Mouse (Mus musculus) adrenal gland, adult 2 months (tissue): ENCODE measurements around the gene Ranbp6. TPM values are rescaled to one million over a fixed set of nuclear protein-coding genes. Genes with fewer than 3 reads are reported as not detected.

Experiments
- DNase-seq: peaks from one replicate; pipeline ENCODE4 v3.0.0; 2021
- long read RNA-seq: library from polyadenylated mRNA; stranded (forward); transcript quantifications from one replicate; pipeline ENCODE4 v2.0.0, GENCODE M21; 2021
- polyA plus RNA-seq: library from polyadenylated mRNA; depleted of rRNA; stranded (reverse); fragments of >200 nt; gene quantifications from 2 replicates; pipeline ENCODE4 v1.2.3, GENCODE M21; 2012; rRNA removed
- total RNA-seq, 2 experiments: library from RNA; stranded (reverse); gene quantifications; 2 replicates each; pipeline ENCODE4 v1.2.3; 2021

Gene Ranbp6
- total RNA-seq (10 to 100 TPM; 13.6 to 16.6 TPM), polyA plus RNA-seq (0.32 and 0.76 TPM in 2 replicates)
- long read RNA-seq, full-length matches to known transcripts = 9 of 9 reads
- long read RNA-seq, partial matches to known transcripts = 0 of 9 reads
- long read RNA-seq, other reads (novel, unspliced or antisense) = 0 of 9 reads

- peak; percentile 96 for DNase-seq
Measured at GRCm38 (mm10) chr19:29812581-29813460, at the start of gene Ranbp6. Gene Ranbp6, minus strand, starts transcription at chr19:29812974.

- DNase-seq = no peak
Measured at GRCm38 (mm10) chr19:29860816-29861215, 48.0 kb upstream of the Ranbp6 start.

GRCm38 (mm10) chr19:29857267-29857666 is 44.5 kb upstream of the Ranbp6 start:
- DNase-seq = no peak

DNA sequence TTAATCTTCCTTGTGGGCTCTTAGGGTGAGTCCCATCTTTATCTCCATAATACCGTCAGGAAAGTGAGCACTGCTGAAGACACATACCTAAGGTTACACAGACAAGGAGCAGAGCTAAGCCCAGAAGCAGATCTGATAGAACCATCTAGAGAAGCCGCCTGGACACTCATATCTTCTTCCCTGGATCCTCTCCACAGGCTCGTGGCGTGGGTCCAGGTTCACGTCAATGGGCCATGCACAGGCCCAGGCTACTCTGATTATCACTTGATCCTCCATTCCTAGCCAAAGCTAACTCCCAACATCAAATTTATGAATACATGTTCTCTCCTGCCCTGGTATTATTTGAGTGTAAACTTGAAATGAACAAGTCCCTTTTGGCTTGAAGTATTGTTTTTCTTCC is 40.9 kb upstream of the Ranbp6 start:
- DNase-seq = no peak

DNA sequence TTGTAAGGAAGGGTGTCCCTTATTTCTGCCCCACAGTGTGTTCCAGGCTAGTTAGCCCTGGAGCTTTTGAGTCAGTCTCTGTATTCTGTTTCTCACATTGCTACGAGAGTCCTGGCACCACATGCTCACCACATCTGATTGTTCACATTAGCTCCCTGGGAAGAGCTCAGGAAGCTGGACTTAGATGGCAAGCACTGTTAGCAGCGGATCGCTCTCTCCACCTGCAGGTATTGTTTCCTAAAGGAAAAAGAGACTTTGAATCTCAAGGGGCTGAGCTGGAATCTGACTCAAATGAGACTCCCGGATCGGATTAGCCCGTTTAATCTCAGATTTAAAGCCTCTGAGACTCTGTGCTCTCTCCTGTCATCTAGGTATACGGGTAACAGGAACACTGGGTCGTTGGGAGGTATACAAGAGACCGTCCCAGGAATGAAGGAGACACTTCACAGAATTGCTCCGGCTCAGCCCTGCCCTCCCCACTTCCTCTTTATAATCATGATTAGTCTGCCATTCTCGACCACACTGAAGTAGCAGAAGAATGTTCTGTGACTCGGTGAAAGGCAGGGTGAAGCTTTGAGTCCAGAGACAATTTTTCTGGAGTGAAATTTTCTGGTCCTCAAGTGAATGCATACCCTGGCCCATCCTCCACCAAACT is 38.4 kb upstream of the Ranbp6 start:
- DNase-seq = no peak

DNA sequence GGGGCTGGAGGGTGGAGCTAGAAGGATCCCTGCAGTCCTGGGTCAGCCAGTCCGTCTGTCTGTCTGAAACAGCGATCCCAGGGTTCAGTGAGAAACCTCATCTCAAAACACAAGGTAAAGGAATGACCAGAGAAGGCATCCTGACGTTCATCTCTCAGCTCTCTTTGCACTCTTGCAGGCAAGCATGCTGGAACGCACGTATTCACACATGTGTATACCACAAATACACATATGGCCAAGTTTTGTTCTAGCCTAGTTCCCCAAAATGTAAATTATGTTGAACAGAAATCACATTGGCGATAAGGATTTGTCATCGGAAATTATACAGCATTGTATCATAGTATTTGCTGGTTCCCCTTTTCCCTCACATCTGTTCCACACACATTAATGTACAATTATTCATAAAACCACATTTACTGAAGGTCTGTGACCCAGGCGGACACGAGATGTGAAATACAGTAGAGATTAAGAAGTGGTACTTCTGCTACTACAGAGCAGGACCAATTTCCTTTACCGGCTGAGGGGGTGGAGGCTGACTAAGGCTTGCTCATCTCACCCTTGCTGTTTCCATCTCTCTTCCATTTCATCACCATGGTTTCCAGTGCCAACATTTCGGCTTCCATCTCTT is 37.3 kb upstream of the Ranbp6 start:
- DNase-seq = no peak

- no peak for DNase-seq
Measured at GRCm38 (mm10) chr19:29844036-29844661, 31.4 kb upstream of the Ranbp6 start.

- no peak for DNase-seq
Measured at GRCm38 (mm10) chr19:29843641-29844035, 30.9 kb upstream of the Ranbp6 start.

GRCm38 (mm10) chr19:29842973-29843372 is 30.2 kb upstream of the Ranbp6 start:
- no peak for DNase-seq

DNA sequence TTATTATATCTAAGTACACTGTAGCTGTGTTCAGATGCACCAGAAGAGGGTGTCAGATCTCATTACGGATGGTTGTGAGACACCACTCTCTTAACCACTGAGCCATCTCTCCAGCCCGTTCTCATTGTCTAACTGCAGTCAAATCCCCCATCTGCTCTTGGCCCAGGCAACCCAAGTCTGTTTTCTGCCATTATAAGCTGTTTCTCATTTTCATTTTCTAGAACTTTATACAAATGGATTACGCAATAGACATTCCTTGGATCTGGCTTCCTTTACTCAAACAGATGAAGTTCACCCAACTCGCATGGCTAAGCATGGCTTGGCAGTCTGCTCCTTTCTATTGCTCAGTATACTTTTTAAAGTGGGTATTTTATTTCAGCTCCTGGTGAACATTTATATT is 27.9 kb upstream of the Ranbp6 start:
- DNase-seq = no peak

- DNase-seq = peak; percentile 52
Measured at GRCm38 (mm10) chr19:29838636-29839135, 25.9 kb upstream of the Ranbp6 start.

GRCm38 (mm10) chr19:29838171-29838570 is 25.4 kb upstream of the Ranbp6 start:
- DNase-seq = no peak

- DNase-seq = no peak
Measured at GRCm38 (mm10) chr19:29835364-29836034, 22.7 kb upstream of the Ranbp6 start.

DNA sequence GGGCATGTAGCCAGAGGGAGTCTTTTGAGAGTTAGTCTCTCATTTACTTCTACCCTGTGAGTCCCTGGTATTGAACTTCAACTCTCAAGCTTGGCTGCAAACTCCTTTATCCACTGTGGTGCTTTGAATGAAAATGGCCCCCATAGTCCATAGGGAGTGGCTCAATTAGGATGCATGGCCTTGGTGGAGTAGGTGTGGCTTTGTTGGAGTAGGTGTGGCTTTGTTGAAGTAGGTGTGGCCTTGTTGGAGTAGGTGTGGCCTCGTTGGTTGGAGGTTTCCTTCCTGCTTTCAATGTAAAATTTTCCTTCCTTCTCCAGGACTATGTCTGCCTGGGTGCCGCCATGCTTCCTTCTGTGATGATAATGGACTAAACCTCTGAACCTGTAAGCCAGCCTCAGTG is 18.1 kb upstream of the Ranbp6 start:
- no peak for DNase-seq

GRCm38 (mm10) chr19:29828558-29828957 is 15.8 kb upstream of the Ranbp6 start:
- no peak for DNase-seq

GRCm38 (mm10) chr19:29826686-29827085 is 13.9 kb upstream of the Ranbp6 start:
- DNase-seq = no peak

DNA sequence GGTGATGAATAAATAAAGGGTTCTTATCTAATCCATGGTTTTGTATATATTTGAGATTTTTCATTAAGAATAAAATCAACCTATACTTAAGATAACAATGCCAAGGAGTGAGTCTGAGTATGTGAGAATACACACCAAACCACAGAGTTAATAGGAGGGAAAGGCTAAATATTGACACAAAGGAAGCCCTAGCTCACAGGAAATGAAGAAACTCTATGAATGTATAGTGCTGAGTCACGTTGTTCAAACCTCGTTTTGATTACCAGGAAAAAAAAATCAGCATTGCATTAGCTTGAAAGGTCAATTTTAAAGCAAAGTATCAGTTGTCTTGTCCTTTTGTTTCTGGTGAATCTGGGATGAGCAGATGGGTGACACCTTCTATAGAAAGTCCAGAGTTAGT is 12.2 kb upstream of the Ranbp6 start:
- DNase-seq = no peak

GRCm38 (mm10) chr19:29824034-29824700 is 11.4 kb upstream of the Ranbp6 start:
- DNase-seq = peak; percentile 64

DNA sequence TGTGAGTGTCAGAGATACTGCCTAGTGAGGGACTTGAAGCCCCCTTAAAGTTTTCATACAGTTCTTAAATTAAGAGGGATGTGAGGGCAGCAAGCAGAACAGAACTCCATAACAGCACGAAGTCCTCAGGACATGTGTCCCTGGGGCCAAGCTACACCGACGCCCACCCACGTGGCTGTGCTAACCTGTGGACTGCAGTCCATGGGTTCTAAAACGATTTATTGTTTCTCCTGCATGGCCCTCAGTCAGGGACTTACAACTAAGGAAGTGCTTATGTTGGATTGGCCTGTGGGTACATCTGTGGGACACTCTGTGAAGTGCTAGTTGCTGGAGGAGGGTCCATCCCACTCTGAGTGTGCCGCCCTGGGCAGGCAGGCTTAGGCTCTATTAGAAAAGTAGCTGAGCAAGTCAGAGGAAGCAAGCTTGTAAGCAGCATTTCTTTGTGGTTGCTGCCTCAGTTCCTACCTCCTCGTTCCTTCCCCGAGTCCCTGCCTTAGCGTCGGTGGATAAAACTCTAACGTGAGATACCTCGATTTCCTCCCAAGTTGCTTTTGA is 10.8 kb upstream of the Ranbp6 start:
- no peak for DNase-seq

- DNase-seq = peak; percentile 57
Measured at GRCm38 (mm10) chr19:29820966-29821365, 8.2 kb upstream of the Ranbp6 start.
